Mouse (Mus musculus): ENCODE measurements around the gene Pard3b. TPM values are rescaled to one million over a fixed set of nuclear protein-coding genes. Genes with fewer than 3 reads are reported as not detected.

Pard3b gene
- total and polyA plus RNA-seq, 3 experiments = 2.2 to 13.9 (median 13.8) TPM

GRCm38 (mm10) chr1:61874875-61875274, 236.3 kb downstream of the Pard3b start:
- intact Hi-C loops (cut with DNase I) = no loop called here
- Histone ChIP-seq H3K4me3 (no peak overlapping the region), H3K27ac (peak overlapping the region; percentile 10; the same call in 1 of the 2 replicates), H3K4me1 (ENCODE audit: control insufficient read depth, insufficient read depth, low read length) (no peaks in the 10 kb centered on the region; the same call in 1 of the 2 replicates), H3K27me3 (ENCODE audit: control insufficient read depth, insufficient read depth, low read length) (no peaks in the 10 kb centered on the region), H3K79me2 (replicated peaks; ENCODE audit: control insufficient read depth, insufficient read depth, low read length) (no peaks in the 10 kb centered on the region), H3K36me3 (ENCODE audit: control insufficient read depth, insufficient read depth, low read length) (peaks cover 7% of the 10 kb centered on the region; the same call in 1 of the 2 replicates), H3K9ac (ENCODE audit: low read depth, low read length) (no peak overlapping the region)
- 27% methylated on average over 1 of the region's 1 CpGs for WGBS
- no peak for TF ChIP-seq EP300 (IDR thresholded peaks at IDR 0.05; ENCODE audit: insufficient read depth, low read depth, low read length)
- no peak for DNase-seq

DNA sequence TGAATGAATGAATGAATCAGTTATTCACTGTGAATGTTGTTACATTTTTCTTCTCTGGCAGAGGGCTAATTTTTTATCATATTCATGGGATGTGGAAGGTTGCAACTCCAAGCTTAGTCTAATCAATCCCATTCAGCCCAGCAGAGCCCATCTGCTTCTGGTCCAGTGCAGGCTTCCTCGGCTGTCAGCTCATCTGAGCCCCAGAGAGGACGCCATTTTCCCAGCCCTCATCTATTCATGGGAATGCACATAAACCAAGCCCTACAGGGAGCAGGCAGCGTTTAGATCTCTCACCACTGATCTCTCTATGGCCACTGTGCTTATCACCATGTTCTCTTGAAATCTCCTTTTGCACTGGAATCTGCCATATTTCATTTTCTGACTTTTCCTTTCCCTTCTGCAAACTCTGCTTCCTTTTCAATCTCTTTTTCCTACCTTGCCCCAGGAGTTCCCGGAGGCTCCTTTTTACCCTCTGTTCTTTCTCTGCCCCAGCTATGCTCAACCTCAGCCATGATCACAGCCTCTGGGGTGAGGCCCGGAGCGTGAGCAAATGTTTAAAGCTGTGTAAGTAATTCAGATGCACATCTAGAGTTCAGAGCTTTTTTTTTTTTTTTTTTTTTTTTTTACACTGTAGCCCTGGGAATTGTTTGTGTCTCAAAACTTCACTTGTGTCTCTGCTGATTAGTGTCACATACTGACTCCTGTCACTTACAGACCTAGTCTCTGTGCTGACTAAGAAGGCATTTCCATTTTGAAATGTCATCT, 241.3 kb downstream of the Pard3b start:
- no peak for DNase-seq
- Histone ChIP-seq H3K4me3 (no peak overlapping the region), H3K27me3 (ENCODE audit: control insufficient read depth, insufficient read depth, low read length) (no peaks in the 10 kb centered on the region), H3K36me3 (ENCODE audit: control insufficient read depth, insufficient read depth, low read length) (0 out of 2 replicates have a peak, but pooled peaks cover 4% of the 10 kb centered on the region), H3K9ac (ENCODE audit: low read depth, low read length) (no peak overlapping the region), H3K4me1 (ENCODE audit: control insufficient read depth, insufficient read depth, low read length) (no peaks in the 10 kb centered on the region; the same call in 1 of the 2 replicates), H3K79me2 (replicated peaks; ENCODE audit: control insufficient read depth, insufficient read depth, low read length) (no peaks in the 10 kb centered on the region), H3K27ac (no peak overlapping the region)
- WGBS = 86% methylated on average over 6 of the region's 6 CpGs
- intact Hi-C loops (cut with DNase I) = no loop called here
- TF ChIP-seq EP300 (IDR thresholded peaks at IDR 0.05; ENCODE audit: insufficient read depth, low read depth, low read length) (no peak), POLR2A (IDR thresholded peaks at IDR 0.05; ENCODE audit: insufficient read depth, low read depth, low read length) (no peak)

DNA sequence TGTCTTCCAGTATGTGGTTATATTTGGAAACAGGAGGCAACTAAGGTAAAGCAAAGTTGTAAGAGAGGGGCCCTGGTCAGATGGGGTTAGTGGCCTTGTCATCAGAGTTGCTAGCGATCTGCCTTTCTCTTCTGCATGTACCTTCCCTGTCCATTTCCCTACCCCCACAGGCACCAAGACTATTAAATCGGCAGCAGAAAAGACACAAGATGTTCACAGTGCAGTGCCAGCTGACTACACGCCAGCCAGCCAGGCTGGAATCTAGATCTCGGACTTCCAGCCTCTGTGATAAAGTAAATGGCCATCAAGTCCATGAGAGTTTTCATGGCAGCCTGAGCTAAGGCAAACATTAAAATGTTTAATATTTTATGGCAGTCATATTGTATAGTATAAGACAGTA, 257.4 kb downstream of the Pard3b start:
- 58% methylated on average over 4 of the region's 4 CpGs for WGBS
- Histone ChIP-seq H3K27me3 (ENCODE audit: control insufficient read depth, insufficient read depth, low read length) (no peaks in the 10 kb centered on the region), H3K4me3 (no peak overlapping the region), H3K79me2 (replicated peaks; ENCODE audit: control insufficient read depth, insufficient read depth, low read length) (no peaks in the 10 kb centered on the region), H3K4me1 (ENCODE audit: control insufficient read depth, insufficient read depth, low read length) (peaks cover 2% of the 10 kb centered on the region; the same call in 1 of the 2 replicates), H3K9ac (ENCODE audit: low read depth, low read length) (no peak overlapping the region), H3K27ac (no peak overlapping the region), H3K36me3 (ENCODE audit: control insufficient read depth, insufficient read depth, low read length) (no peaks in the 10 kb centered on the region)
- TF ChIP-seq CTCF (IDR thresholded peaks at IDR 0.05) (no peak), POLR2A (IDR thresholded peaks at IDR 0.05; ENCODE audit: insufficient read depth, low read depth, low read length) (no peak), EP300 (IDR thresholded peaks at IDR 0.05; ENCODE audit: insufficient read depth, low read depth, low read length) (no peak)
- intact Hi-C loops (cut with DNase I) = no loop called here
- DNase-seq = peak in 1 of 2 experiments; percentile 14

- no peak for DNase-seq
- intact Hi-C loops (cut with DNase I) = no loop called here
- Histone ChIP-seq H3K4me3 (no peak overlapping the region), H3K9ac (ENCODE audit: low read depth, low read length) (no peak overlapping the region), H3K27me3 (ENCODE audit: control insufficient read depth, insufficient read depth, low read length) (no peaks in the 10 kb centered on the region), H3K4me1 (ENCODE audit: control insufficient read depth, insufficient read depth, low read length) (no peaks in the 10 kb centered on the region), H3K79me2 (replicated peaks; ENCODE audit: control insufficient read depth, insufficient read depth, low read length) (no peaks in the 10 kb centered on the region), H3K27ac (no peak overlapping the region), H3K36me3 (ENCODE audit: control insufficient read depth, insufficient read depth, low read length) (no peaks in the 10 kb centered on the region)
- TF ChIP-seq CTCF (IDR thresholded peaks at IDR 0.05) = no peak
- WGBS = 64% methylated on average over 4 of the region's 4 CpGs
Measured at GRCm38 (mm10) chr1:61903271-61904007, 264.8 kb downstream of the Pard3b start.

GRCm38 (mm10) chr1:61904036-61904435, 265.4 kb downstream of the Pard3b start:
- intact Hi-C loops (cut with DNase I) = no loop called here

GRCm38 (mm10) chr1:61912931-61913330, 274.3 kb downstream of the Pard3b start:
- 90% methylated on average over 2 of the region's 2 CpGs for WGBS
- TF ChIP-seq POLR2A (IDR thresholded peaks at IDR 0.05; ENCODE audit: insufficient read depth, low read depth, low read length) (no peak), CTCF (IDR thresholded peaks at IDR 0.05) (no peak), EP300 (IDR thresholded peaks at IDR 0.05; ENCODE audit: insufficient read depth, low read depth, low read length) (no peak)
- H3K4me1 ChIP-seq (ENCODE audit: control insufficient read depth, insufficient read depth, low read length) = no peaks in the 10 kb centered on the region
- no peak overlapping the region for H3K4me3 ChIP-seq
- intact Hi-C loops (cut with DNase I) = no loop called here
- H3K79me2 ChIP-seq (replicated peaks; ENCODE audit: control insufficient read depth, insufficient read depth, low read length) = no peaks in the 10 kb centered on the region
- H3K36me3 ChIP-seq (ENCODE audit: control insufficient read depth, insufficient read depth, low read length) = no peaks in the 10 kb centered on the region
- H3K27ac ChIP-seq = no peak overlapping the region
- no peak overlapping the region for H3K9ac ChIP-seq (ENCODE audit: low read depth, low read length)
- H3K27me3 ChIP-seq (ENCODE audit: control insufficient read depth, insufficient read depth, low read length) = no peaks in the 10 kb centered on the region
- DNase-seq = no peak

More at GRCm38 (mm10) chr1:61904036-61904435, 265.4 kb downstream of the Pard3b start:
- H3K79me2 ChIP-seq (replicated peaks; ENCODE audit: control insufficient read depth, insufficient read depth, low read length) = no peaks in the 10 kb centered on the region
- DNase-seq = no peak
- H3K27ac ChIP-seq = no peak overlapping the region
- WGBS = 68% methylated on average over 4 of the region's 4 CpGs
- no peaks in the 10 kb centered on the region for H3K36me3 ChIP-seq (ENCODE audit: control insufficient read depth, insufficient read depth, low read length)
- H3K9ac ChIP-seq (ENCODE audit: low read depth, low read length) = no peak overlapping the region
- no peak overlapping the region for H3K4me3 ChIP-seq
- no peaks in the 10 kb centered on the region for H3K27me3 ChIP-seq (ENCODE audit: control insufficient read depth, insufficient read depth, low read length)
- no peaks in the 10 kb centered on the region for H3K4me1 ChIP-seq (ENCODE audit: control insufficient read depth, insufficient read depth, low read length)
- TF ChIP-seq EP300 (IDR thresholded peaks at IDR 0.05; ENCODE audit: insufficient read depth, low read depth, low read length) (no peak), POLR2A (IDR thresholded peaks at IDR 0.05; ENCODE audit: insufficient read depth, low read depth, low read length) (no peak), CTCF (IDR thresholded peaks at IDR 0.05) (no peak)
